Mouse (Mus musculus) frontal cortex, postnatal 10 days (tissue): ENCODE measurements around the gene Rtp4.

Experiments
- DNase-seq, 2 experiments: peaks; one replicate each; pipeline ENCODE4 v3.0.0; 2022; ENCODE audit warnings: low spot score in 2 of 2, mixed read lengths in 1 of 2

Gene Rtp4

DNA sequence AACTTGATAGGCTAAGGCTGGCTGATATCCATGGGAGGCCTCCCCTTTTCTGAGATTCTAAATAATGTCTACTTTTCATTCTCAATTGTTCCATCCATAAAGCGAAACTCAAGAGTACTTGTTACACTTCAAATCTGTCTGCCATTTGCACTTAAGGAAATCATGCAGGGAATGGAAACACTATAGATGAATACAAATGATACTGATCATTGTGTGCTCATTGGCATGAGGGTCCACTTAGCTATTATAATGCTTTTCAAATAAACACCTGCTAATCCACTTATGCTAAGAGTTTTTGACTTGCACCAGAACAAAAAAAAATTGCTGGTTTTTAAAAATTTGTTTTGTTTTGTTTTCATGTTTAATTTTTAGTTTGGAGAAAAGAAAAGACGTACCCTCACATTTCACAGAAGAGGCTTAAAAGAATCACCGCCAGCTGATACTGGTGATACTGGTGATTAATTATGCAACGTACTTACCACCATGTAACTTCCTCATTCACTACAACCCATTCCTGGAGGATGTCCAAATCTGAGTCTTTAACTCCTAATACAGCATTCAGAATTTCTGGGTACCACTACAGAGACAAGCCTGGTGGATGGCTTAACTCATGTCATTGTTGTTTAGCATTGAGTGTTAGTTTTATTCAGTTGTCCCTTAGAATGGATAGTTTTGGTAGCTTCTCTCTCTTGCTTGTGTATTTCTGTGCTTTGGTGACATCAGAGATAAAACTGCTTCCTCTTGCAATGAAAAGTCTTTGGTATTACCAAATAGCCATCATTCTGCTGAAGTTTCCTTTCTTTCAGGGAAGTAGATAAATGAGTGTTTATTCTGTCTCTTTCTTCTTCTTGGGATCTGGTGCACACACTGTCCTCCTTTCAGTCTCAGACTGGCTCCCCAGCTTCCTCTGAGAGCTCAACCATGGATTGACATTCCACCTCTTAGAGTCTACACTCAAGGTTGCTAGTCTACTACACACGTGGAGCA, 71.3 kb downstream of the Rtp4 start:
- no peak for DNase-seq

GRCm38 (mm10) chr16:23592501-23592900, 72.4 kb downstream of the Rtp4 start:
- no peak for DNase-seq

DNA sequence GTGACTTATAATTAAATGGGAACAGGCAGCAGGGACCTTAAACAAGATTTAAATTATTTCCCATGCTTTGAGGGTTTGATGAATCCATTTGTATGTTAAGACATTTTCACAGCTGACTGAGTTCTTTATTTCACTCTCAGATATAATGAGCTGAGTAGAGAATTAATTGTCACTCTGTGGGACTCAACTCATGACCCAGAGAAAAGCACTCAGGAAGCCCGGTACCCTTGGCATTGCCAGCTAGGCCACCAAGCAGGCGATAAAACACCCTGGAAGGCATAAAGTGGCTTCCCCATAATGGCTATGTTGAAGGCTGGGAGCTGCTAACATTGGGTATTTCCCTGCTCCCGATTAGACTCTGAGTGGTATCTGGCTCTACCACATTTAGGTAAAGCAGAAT, 76.6 kb downstream of the Rtp4 start:
- no peak for DNase-seq

DNA sequence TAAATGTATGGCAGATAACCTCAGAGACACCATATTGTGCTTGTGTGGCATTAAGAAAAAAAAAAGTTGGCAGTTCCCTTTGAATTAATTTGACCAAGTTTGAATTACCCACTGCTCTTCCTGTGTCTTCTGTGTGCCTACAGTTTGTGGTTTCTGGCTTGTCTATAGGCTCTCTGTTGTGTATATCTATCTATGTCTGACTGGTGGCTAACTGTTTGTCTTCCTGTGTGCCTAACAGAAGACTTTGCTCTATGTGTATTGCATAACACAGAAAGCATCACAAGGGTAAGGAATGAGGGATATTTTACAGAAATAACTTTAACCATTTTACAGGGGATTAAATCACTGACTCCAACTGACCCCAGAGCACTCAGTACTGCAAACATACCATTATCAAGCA, 77.9 kb downstream of the Rtp4 start:
- DNase-seq = no peak

- no peak for DNase-seq
Measured at GRCm38 (mm10) chr16:23606220-23606619, 86.1 kb downstream of the Rtp4 start.

DNA sequence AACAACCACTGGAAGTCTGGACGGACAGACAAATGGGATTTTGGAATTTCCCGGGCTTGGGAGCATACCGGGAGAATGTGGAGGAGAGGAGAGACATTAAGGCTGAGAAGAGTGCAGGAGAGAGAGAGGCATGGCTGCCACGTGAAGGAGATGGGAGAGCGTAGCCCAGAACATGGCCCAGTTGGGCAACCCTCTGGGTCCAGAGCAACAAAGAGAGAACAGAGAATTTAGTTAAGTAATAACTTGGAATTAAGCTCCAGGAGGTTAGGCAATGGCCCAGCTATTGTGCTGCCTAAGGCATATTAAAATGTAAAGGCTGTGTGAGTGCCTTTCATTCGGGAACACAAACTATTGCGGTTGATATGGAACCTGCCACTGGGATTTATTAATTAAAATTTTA, 86.6 kb downstream of the Rtp4 start:
- DNase-seq = no peak

DNA sequence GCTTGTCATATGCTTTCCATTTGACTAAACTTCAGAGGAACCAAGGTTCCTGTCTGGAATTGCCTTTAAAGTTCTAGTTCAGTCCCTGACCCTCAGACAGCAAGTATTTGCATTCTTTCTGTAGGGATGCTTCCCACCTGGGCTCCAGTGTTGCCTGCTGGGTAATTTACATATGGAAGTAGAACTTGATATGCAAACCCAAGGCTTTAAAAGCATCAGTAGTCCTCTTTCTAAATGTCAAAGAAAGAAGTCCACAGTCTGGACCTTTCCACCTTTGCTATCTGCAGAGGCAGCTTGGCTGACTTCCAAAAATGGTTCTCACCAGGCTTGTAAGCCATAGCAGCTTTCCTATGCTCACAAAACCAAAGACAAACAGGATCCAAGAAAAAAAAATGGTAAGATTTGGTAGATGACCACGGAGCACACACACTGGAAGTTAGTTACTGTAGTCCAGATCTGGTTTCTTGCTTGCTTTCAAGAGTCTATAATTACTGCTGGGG, 87.9 kb downstream of the Rtp4 start:
- DNase-seq = no peak

GRCm38 (mm10) chr16:23609748-23610185, 89.7 kb downstream of the Rtp4 start:
- peak in 1 of 2 experiments; percentile 9 for DNase-seq

GRCm38 (mm10) chr16:23624205-23624604, 104.1 kb downstream of the Rtp4 start:
- no peak for DNase-seq

GRCm38 (mm10) chr16:23631531-23631930, 111.4 kb downstream of the Rtp4 start:
- no peak for DNase-seq

DNA sequence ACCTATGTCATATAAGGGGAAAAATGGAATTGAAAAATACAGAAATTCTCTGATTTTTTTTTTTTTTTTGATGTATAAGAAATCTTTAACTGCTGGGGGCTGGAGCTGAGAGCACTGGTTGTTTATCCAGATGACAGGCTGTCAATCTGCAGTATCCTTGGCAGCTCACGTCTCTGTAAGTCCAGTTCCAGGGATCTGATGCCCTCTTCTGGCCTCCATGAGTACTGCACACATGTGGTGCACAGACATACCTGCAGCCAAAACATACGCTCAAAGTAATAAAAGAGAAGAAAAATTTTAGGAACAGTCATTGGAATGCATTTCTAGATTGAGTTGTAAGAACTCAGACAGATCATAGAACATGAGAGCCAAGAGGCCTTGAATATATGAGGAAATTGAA, 112.6 kb downstream of the Rtp4 start:
- no peak for DNase-seq

GRCm38 (mm10) chr16:23653028-23653427, 132.9 kb downstream of the Rtp4 start:
- DNase-seq = no peak

GRCm38 (mm10) chr16:23653479-23653878, 133.4 kb downstream of the Rtp4 start:
- no peak for DNase-seq

DNA sequence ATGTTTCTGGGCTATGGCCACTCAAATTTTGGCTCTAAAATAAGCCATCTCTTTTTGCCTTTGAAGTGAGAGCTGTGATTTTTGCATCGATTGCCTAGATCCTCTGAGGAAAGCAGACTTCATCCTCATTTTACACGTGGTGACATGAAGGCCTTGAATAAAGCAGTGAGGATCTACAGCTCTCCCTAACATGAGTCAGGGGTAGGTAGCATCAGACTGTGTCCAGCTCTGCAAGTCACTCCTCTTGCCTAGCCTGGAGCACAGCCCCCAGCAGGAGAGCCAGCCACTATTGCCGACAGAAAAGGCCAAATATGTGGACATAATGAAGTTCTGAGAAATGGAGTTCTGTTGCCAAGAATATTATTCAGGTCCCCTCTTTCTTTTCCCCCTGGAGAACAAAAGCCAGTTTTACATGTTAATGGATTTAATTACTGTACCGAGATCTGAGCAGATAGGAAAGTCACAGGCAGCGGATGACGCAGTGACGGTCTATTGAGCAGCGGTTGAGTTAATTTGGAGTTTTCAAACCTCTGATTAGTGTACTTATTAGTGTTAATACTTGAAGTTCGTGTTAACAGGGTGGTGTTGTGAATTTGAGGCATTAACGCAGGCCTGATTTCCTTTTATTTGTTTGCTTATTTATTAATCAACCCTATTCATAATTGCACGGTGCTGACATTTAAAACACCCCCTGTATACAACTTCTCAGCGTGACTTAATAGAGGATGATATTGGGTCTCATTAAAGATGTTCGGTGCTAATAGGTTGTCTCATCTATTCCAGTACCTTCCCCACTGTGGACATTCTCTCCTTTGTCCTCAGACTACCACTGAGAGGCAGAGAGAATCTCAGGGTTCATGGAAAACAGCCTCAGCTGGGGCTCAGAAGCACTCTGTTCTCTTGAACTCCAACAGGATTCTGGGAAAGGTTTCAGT, 139.8 kb downstream of the Rtp4 start:
- DNase-seq = no peak
